Mouse (Mus musculus): ENCODE data around the gene Dstn. TPM values are rescaled to one million over a fixed set of nuclear protein-coding genes. Genes with fewer than 3 reads are reported as not detected.

The Dstn gene
- polyA plus RNA-seq, 2 experiments from 2014 or later, result 39.0 to 42.5 TPM

GRCm38 (mm10) chr2:143955746-143956145 lies 40.6 kb downstream of the Dstn start:
- no peak for ATAC-seq

GRCm38 (mm10) chr2:143962192-143962591 lies 47.1 kb downstream of the Dstn start:
- ATAC-seq, result no peak

GRCm38 (mm10) chr2:143963318-143963717 lies 48.2 kb downstream of the Dstn start:
- ATAC-seq, result no peak

GRCm38 (mm10) chr2:143969260-143969659 lies 54.1 kb downstream of the Dstn start:
- ATAC-seq, result no peak

- no peak for ATAC-seq
Measured at GRCm38 (mm10) chr2:143970841-143971240, 55.7 kb downstream of the Dstn start.

- no peak for ATAC-seq
Measured at GRCm38 (mm10) chr2:143971887-143972286, 56.8 kb downstream of the Dstn start.

GRCm38 (mm10) chr2:143973161-143973560 lies 58.0 kb downstream of the Dstn start:
- no peak for ATAC-seq

- ATAC-seq, result no peak
Measured at GRCm38 (mm10) chr2:143975146-143975649, 60.1 kb downstream of the Dstn start.

- no peak for ATAC-seq
Measured at GRCm38 (mm10) chr2:143978444-143979147, 63.5 kb downstream of the Dstn start.

- ATAC-seq, result peak; percentile 55
Measured at GRCm38 (mm10) chr2:143980781-143981398, 65.8 kb downstream of the Dstn start.

GRCm38 (mm10) chr2:143982152-143982551 lies 67.0 kb downstream of the Dstn start:
- no peak for ATAC-seq

GRCm38 (mm10) chr2:143982901-143983300 lies 67.8 kb downstream of the Dstn start:
- ATAC-seq, result no peak

GRCm38 (mm10) chr2:143983482-143983881 lies 68.4 kb downstream of the Dstn start:
- ATAC-seq, result peak; percentile 82

GRCm38 (mm10) chr2:143987485-143987884 lies 72.4 kb downstream of the Dstn start:
- ATAC-seq, result no peak

- ATAC-seq, result no peak
Measured at GRCm38 (mm10) chr2:143988016-143988415, 72.9 kb downstream of the Dstn start.

GRCm38 (mm10) chr2:143990997-143991396 lies 75.9 kb downstream of the Dstn start:
- no peak for ATAC-seq

GRCm38 (mm10) chr2:143991964-143992672 lies 77.0 kb downstream of the Dstn start:
- ATAC-seq, result peak; percentile 78

Other genes with a start within 250 kb of the Dstn start
- under 1 TPM in 1 of 2 experiments, not detected in 1; 0.30 TPM for gene Bfsp1, start 52.1 kb upstream of the Dstn start, polyA plus RNA-seq (2017; shearing (Covaris generic))
- gene Rrbp1, start 95.9 kb downstream of the Dstn start, polyA plus RNA-seq (2017; shearing (Covaris generic)), result 10 to 100 TPM; 34.6 to 36.9 TPM
- gene Banf2, start 117.7 kb downstream of the Dstn start, polyA plus RNA-seq (2017; shearing (Covaris generic)), result not detected